Mouse (Mus musculus) A20 (cell line): ENCODE data around the gene Gm10273.
"Not testable (repeated sequence)": the region's sequence is repeated elsewhere in the genome, so short reads cannot be mapped to it uniquely, and the experiment has no call there.

Source experiments
- DNase-seq: peaks from one replicate; pipeline ENCODE4 v3.0.0-alpha.2; 2011; ENCODE audit warnings: low read depth, low spot score

Gene Gm10273

DNA sequence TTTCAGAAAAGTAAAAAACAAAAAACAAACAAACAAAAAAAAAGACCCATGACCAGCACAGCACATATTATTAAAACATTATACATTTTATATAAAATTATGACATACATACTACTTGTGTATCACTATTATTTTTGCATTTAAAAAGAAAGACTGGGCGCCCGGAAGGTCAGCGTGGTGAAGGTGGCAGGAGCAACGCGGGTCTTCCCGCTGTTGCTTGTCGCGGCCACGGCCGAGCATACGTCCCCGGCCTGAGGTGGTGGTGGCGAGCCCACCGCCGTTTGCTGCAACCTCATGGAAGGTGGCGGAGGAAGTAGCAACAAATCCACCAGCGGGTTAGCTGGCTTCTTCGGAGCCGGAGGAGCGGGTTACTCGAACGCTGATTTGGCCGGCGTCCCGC is at the start of gene Gm10273:
Gene Gm10273 (plus strand): TSS at position 172 of the 400 bp plus-strand sequence.
- not testable (repeated sequence) for DNase-seq

DNA sequence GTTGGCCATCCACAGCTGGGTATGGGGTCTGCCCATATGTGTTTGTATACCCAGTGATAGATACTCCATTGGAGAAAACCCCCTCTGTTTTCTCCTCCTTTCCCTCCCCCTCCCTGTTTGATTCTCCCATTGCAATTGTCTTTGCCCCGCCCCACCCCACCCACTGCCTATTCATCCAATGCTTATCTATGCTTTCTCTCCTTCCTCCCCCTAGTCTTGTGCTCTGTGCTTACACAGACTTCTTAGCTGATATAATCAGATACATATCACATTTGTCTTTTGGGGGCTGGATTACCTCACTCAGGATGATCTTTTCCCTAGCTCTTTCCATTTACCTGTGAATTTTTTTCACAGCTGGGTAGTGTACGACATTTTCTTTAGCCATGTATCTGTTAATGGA is 48.9 kb upstream of the Gm10273 start:
- DNase-seq, result no peak

DNA sequence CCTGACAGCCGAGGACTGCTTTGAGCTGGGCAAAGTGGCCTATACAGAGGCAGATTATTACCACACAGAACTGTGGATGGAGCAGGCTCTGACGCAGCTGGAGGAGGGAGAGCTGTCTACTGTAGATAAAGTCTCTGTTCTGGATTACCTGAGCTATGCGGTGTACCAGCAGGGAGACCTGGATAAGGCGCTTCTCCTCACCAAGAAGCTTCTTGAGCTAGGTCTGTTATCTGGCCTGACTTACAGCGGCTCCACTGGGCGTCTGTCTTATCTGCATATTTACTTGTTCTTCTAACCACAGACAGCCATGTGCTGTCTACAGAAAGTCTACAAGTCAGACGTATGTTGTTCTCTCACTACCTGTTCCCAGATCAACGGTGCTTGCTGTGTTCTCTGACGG is 47.2 kb upstream of the Gm10273 start:
- no peak for DNase-seq

DNA sequence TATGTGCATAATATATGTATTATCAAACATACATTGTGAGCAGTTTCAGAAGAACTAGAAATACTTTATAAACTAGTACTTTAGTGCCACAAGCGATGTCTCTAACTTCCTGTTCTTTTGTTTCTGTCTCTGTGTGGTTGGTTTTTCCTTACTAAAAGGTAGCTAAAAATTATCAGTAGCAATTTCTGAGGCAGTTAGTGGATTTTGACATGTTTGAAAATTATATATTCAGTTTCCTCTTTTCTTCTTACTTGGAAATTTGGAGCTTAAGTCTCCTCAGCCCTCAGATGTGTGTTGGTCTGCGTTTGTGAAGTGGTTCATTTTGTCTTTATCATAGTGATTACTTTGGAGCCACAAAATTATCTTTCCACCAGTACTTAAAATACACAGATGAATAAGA is 45.9 kb upstream of the Gm10273 start:
- DNase-seq, result no peak

DNA sequence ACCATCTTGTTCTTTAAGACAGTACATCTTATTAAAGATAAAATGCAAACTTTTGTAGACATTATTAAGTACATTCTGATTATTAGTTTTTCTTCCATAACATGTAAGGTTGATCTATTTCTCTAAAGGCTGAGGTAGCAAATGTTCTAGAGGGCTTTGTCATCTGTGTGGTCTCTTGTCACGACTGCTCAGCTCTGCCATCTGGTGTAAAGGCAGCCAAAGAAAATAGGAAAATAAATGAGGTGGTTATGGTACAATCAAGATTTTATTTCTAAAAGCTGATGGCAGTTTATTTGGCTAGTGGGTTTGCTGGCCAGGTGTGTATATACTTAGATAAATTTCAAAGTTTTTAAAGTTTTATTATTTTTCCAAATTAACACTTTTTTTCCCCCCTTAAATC is 42.4 kb upstream of the Gm10273 start:
- no peak for DNase-seq

DNA sequence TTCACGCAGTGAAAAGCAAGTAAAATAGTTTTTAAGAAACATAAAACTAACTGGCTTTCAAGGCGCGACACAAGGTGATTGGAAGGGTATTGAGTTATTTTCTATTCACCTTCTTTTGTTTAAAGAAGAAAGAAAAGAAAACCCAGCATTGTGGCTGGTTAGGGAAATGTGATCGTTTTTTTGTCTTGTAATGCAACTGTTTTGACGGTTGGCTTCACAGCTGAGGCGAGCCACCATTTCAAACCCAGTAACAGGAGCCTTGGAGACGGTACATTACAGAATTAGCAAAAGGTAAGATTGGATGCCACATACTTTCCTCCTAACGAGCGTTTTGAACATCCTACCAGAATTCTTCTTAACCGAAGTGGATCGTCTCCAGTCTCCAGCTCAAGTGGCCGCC is 41.3 kb upstream of the Gm10273 start:
- no peak for DNase-seq

DNA sequence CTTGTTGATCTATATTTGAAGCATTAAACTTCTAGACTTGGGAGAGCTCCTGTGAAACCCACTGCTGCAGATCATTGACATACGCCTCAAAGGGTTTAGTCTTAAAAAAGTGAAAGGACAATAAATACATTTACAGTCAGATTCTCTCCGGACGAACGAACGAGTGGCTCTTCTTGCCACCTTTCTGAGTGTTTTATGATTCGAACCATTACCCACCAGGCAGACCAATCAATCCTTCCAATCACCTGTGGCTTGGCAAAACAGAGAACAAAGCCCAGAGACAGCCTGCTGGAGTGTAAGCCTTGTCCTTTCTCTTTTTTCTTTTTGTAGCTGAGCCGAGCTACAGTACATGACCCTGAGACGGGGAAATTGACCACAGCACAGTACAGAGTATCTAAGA is 40.4 kb upstream of the Gm10273 start:
- no peak for DNase-seq

DNA sequence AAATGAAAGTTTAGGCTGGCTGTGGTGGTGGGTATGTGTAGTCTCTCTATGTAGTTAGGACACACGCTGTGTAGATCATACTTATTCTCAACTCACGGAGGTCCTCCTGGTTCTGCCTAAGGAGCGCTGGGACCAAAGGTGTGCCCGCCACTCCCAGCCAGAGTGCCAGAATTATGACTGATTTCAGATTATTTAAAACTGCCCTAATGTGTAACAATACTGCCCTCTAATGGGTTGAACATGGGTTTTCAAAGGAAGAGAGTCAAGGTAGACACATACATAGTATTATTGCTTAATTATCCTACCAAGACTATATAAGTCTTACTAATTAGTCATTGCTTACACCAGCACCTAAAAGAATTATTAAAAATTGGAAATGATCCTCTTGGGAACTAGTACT is 36.7 kb upstream of the Gm10273 start:
- no peak for DNase-seq

DNA sequence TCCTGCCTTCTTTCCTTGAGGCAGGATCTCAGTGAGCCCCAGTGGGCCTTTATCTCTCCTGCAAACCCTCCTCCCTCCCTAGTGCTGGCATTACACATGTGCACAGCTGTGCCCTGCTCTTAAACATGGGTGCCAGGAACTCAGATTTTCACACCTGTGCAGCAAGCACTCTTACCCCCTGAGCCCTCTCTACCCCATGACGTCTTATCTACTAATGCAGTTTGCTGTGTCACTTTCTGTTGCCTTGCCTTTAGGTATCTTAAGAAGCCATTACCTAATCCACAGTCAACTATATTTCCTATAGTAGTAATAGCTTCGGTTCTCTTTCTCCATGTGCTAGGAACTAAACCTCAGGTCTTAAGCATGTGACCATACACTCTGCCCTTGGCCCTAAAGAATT is 32.2 kb upstream of the Gm10273 start:
- DNase-seq, result no peak

DNA sequence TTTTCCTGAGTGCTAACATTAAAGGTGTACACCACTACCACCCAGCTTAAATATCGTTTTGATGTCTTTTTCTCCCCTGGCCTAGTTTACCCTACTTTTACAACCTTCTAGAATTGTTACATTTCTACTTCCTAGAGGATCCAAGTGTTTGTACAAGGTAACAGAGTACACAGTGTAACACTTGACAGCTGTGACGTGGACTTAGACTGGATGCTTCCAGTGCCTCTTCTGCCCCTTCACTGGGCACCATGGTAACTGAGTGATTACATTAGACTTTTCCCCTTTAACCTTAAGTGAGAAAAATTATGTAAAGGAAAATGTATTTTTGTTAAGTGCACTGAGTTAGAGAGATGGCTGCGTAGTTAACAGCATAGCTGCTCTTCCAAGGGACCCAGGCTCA is 30.9 kb upstream of the Gm10273 start:
- no peak for DNase-seq

DNA sequence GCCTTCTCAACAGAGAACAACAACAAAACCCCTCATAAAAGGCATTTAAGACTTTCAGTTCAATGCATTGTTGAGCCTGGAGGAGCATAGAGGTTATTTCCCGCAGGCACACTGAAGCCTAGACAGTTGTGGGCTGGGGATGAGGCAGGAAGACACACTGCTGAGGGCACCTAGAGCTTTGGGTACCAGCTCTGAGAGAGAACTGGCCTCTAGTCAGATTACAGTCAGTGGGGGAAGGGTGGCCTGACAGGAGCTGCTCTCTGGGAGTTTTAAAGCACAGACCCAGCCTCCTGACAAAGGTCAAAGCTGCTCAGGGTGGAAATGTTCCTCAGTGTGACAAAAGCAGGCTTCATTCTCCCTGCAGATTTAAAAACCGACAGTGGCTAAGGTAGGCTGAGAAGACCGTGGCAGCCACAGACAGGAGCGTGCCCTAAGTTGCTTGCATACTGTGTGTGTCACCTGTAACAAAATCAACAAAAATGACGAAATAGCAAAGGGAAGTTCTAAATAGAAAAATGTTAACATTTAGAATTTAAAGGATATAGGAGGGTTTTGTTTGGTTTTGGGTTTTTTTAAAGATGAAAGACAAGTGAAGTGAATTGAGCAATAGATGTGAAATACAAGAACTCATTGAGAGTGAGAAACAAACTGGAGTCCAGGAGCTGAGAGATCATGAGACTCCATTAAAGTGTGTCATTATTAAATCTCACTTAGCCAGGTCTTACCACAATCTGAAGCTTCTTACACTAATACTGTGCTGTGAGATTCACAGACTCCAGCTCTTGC is 29.4 kb upstream of the Gm10273 start:
- DNase-seq, result no peak

DNA sequence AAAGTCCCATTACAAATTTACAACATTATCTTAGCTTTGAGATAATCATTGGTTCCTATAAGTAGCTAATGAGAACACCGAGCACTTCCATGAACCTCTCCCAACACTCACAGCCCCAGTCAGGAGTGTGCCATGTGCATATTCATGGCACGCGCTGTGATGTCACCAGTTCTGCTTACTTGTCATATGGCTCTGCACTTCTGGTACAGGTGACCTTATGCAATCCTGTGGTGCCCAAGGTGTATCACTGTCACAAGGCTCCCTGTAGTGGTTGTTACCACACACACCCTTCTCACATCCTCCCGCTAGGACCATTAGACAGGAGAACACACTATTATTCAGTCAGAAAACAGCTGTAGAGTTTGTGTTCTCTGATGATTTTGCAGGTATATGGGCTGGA is 28.7 kb upstream of the Gm10273 start:
- no peak for DNase-seq

DNA sequence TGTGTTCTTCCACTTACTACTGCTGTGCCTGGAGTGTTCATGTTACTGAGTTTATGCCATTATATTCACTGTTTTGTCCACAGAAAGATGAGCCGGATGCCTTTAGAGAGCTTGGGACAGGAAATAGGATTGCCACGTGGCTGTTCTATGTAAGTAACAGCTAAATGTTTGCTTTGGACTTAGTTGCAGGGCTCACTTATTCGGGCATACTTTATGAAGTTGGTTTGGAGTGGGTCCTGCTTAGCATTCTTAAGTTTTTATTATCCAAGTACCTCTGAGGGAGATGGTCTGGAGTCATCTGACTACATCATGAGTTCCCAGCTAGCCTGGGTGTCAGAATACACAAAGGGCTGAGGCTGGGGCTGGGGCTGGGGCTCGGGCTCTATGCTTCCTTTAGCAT is 28.2 kb upstream of the Gm10273 start:
- no peak for DNase-seq

DNA sequence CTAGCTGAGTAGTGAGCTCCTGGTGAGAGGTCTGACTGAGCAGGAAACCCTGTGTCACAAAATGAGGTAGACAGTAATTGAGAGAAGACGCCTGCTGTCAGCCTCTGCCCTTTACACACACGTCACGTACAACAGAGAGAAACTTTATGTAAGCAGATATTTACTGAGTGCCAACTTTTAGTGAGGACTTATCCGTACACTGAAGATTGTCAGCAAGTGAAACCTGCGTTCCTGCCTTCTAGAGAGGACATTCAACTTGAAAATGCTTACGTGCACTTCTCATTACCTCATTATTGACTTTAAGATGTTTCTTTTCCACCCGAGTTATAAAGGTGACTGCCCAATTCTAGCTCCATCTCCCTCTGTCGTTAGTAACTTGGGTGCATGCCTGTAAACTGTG is 26.7 kb upstream of the Gm10273 start:
- DNase-seq, result no peak

DNA sequence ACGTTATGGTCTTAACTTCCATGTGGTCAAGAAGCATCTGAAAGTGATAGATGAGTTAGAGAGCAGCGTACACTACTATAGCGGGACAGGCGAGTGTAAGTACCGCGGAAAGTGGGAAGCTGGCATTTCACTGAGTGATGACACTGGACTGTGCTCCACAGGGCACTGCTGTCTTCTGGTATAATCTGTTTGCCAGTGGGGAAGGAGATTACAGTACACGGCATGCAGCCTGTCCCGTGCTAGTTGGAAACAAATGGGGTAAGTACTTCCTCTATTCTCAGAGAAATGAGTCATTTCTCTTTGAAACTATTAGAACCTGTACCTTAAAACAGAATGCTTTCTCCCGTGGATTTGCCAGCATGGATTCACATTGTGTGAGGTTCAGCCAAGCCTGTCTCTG is 26.0 kb upstream of the Gm10273 start:
- DNase-seq, result no peak

DNA sequence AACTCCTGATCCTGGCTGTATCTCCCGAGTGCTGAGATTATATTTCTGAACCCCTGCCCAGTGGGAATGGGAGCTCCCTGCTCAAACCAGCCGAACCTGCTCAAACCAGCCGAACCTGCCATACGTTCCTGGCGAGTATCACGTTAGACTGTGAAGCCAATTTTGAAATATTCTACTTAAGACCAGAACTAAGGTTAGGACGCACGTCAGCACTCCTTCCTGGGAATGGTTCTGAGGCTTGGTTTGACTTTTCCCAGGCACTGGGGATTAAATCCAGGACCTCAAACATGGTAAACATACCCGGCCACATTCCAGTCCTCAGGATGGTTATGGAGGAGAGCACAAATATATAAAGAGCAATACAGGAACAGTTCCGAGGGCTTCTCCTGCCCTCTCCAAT is 17.5 kb upstream of the Gm10273 start:
- no peak for DNase-seq

DNA sequence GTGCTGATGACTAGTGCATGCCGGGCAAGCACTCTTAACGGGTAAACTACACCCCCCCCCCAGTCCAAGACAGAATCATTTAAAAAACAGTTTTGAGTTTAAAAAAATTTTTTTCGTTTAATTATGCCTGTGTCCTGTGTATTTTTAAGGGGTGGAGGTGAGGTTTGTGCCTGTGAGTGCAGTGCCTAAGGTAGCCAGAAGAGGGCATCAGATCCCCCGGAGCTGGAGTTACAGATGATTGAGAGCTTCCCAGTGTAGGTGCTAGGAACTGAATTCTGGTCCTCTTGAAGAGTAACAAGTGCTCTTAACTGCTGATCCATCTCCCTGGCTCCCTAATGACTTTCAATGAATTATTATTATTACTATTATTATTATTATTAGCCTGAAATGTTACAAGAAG is 16.7 kb upstream of the Gm10273 start:
- no peak for DNase-seq

DNA sequence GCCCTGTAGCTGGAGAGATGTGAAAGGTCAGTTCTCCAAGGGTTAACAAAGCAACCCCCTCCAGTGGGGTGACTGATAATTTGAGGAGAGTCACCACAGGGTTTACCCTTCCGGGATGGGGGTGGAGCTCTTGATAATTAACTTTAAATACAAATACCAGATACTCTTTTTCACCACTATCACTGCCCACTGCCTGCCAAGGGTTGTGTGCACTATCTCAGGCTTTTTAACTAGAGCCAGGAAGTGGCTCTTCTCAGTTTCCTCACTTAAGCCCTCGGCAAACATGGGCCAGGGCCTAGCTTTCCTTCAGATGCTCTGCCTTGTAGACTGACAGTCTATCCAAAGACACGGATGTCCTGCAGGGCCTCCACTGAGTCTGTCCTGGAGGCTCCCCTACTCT is 15.5 kb upstream of the Gm10273 start:
- DNase-seq, result no peak

DNA sequence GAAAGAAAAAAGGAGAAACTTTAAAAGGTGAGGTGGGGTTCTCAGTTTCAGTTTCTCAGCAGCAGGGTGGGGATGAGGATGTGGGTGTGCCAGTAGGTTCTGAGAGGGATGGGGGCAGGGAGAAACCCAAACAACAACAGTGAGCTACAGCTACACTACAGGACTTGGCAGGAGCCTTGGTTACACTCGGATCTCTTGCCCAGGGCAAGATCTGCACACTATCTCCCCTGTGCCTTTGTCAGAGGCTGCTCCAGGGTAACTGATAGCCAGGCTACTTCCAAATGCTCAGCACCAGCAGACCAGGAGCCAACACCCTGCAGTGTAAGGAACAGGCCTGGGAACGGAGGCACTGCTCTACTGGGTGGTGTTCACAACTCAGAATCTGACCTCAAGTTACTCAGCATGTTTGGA is 15.0 kb upstream of the Gm10273 start:
- DNase-seq, result no peak

DNA sequence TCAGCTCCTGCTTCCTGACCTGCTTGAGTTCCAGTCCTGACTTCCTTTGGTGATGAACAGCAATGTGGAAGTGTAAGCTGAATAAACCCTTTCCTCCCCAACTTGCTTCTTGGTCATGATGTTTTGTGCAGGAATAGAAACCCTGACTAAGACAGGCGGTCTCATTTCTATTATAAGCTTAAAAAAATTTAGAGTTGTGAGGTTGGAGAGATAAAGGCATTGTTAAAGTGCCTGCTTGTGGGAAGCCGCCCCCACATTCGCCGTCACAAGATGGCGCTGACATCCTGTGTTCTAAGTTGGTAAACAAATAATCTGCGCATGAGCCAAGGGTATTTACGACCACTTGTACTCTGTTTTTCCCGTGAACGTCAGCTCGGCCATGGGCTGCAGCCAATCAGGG is 13.9 kb upstream of the Gm10273 start:
- DNase-seq, result peak; percentile 65

DNA sequence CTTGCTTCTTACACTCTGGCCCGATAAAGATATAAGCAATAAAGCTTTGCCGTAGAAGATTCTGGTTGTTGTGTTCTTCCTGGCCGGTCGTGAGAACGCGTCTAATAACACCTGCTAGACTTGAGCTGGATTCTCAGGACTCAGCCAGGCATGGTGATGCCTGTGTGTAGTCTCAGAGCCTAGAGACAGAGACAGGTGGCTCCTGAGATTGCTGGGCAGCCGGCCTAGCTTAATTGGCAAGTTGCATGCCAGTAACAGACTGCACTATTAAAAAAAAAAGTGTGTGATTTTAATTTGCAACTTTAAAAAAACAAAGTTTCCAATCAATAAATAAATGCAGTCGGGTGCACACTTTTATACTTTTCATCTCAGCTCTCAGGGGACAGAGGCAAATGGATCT is 8.5 kb upstream of the Gm10273 start:
- DNase-seq, result no peak

DNA sequence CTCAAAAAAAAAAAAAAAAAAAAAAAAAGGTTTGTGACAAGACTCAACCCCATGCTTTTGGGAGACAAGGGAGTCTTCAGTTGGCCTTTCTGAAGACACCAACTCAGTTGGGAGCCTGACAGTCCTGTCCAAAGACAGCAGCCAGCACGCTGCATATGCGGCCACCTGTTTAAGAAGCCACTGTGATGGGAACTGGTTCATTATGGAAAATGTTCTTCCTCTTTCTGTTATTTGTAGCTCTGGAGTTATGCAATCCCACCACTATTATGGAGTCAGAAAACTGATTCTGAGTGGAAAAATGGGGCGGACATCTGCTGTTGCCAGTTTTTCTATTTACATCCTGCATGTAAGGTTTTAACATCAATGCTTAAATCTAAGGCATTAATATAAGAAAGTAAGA is 5.8 kb upstream of the Gm10273 start:
- no peak for DNase-seq

DNA sequence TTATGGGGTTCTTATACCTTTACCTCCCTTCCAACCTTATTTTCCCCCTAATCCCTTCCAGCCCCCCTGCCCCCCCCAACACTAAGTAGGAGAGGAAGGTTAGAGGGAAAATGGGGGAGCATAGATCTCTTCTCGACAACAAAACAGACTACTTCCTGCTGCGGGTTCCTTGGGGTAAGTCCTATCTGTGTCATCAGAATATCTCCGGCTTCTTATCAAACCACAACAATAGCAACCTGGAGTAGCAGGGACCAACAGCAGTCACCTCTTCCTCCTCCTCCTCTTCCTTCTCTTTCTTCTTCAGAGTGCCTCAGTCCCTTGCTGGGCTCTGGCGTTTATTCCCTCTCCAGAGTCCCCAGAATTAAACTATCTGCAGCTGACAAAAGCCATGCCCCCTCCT is 3.5 kb upstream of the Gm10273 start:
- DNase-seq, result no peak
